Mouse (Mus musculus) inflammation-experienced regulatory T-cells, adult 6 months (primary cell): ENCODE results near the gene Colgalt1. TPM values are rescaled to one million over a fixed set of nuclear protein-coding genes. Genes with fewer than 3 reads are reported as not detected.

ENCODE experiments used
- ATAC-seq: one replicate; pipeline ENCODE4 v1.8.0; 2017
- polyA plus RNA-seq, 3 experiments: library from polyadenylated mRNA; unstranded; fragments of 100-300 nt; shearing (Covaris generic); gene quantifications; one replicate each; pipeline ENCODE4 v1.2.1; 2017

Colgalt1 gene
- polyA plus RNA-seq: 10 to 100 TPM in 2 of 3 experiments, 1 to 10 TPM in 1; 8.7 to 14.8 (median 13.6) TPM

GRCm38 (mm10) chr8:71610822-71611651 lies at the start of gene Colgalt1:
Gene Colgalt1, plus strand, starts transcription at chr8:71610998.
- peak; percentile 99 for ATAC-seq

DNA sequence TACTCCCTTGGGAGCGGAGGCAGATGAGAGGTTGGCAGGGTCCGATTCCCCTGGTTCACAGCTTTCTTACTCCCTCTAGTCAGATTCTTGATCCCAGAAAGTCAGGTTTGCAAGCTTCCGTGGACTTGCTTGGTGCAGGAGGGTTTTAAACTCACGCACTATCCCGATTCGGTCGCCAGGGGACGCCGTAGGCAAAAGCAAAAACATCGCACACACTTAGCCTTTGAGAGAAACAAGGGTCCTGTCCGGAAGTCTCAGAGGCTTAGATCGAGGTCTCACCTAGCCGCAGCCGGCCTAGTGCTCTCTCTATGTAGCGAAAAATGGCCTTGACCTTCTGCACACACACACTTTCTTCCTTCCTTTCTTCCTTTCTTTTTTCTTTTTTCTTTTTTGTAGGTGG lies 49.4 kb upstream of the Colgalt1 start:
- ATAC-seq: peak; percentile 58

- ATAC-seq: peak; percentile 35
These were observed 48.0 kb upstream of the Colgalt1 start for GRCm38 (mm10) chr8:71562751-71563150.

DNA sequence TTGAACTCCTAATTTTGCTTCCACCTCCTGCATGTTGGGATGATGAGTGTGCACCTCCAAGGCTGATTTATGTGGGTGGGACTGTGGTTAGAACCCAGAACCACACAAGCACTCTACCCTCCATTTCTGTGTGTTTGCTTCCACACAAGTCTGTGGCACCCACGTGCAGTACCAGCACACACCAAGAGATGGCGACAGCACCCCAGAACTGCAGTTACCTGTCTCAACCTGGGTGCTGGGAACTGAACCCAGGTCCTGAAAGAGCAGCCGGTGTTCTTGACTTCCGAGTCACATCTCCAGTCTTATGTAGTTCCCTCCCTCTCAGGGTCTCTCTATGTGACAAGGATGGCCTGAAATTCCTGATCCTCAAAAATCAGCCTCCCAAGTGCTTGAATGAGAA lies 46.8 kb upstream of the Colgalt1 start:
- no peak for ATAC-seq

GRCm38 (mm10) chr8:71566501-71566900 lies 44.3 kb upstream of the Colgalt1 start, which contains the start of gene Nxnl1:
Gene Nxnl1, minus strand, starts transcription at chr8:71566601.
- ATAC-seq: no peak

DNA sequence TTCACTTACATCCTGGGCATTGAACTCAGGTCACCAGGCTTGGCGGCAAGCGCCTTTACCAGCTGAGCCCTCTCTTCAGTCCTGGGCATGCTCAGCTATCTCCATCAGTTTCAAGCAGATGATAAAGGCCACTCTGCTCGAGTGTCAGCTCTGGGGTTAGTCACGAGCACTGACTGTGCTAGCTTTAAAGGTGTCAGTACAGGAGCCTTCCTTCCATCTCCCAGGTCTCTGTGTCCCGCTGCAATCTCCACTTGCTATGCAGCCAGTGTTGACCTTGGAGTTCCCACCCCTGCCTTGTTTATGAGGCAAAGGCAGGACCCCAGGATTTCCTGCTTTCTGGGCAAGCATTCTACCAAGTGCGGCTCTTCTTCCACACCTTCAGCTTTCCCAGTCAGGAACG lies 43.2 kb upstream of the Colgalt1 start:
- ATAC-seq: no peak

DNA sequence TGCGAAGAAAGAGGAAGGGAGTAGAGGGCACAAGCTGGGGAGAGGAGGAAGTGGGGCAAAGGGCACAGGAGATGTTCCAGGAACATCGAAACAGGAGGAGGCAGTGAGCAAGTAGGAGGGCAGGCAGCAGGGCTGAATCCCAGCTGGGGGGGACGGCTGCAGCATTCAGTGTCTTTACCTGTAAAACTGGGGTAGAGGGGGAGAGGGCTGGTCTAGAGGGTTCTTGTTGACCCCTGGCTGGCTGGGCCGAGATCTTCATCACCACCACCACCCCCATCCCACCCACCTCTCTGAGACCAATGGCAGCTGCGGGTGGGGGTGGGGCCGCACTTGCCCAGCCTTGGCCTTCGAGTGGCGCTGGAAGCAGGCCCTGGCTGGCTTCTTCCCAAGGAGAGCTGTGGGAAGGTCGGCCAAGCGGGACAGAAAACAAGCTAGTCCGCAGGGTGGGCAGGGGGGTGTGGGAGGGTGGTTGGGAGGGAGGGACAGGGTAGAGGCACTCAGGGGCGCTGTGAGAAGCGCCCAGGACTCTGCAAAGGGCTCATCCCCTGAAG lies 42.3 kb upstream of the Colgalt1 start, which contains the start of gene Slc27a1:
TSS of gene Slc27a1 (plus strand) at position 496 of the 551 bp plus-strand sequence.
- no peak for ATAC-seq

GRCm38 (mm10) chr8:71568941-71569340 lies 41.9 kb upstream of the Colgalt1 start:
- ATAC-seq: no peak

- peak; percentile 54 for ATAC-seq
These were observed 41.2 kb upstream of the Colgalt1 start for GRCm38 (mm10) chr8:71569366-71570290.

- ATAC-seq: peak; percentile 88
These were observed 40.4 kb upstream of the Colgalt1 start for GRCm38 (mm10) chr8:71570291-71570954.

DNA sequence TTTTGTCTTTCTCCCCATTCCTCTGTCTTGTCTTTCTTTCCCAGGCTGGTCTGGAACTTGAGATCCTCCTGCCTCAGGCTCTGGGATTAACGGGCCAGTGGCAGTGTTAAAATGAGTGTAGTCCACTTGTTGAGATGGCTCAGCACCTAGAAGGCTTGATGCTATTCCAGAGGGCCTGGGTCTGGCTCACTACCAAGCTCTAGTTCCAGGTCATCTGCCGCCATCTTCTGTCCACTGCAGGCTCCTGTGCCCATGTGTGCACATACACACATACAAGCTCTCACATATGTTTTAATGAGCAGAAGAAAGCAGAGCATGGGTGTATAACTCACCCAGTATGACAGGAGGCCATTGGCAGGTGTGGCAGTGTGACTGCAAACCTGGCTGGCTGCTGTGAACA lies 38.7 kb upstream of the Colgalt1 start:
- no peak for ATAC-seq

- no peak for ATAC-seq
These were observed 37.8 kb upstream of the Colgalt1 start for GRCm38 (mm10) chr8:71572847-71573633.

DNA sequence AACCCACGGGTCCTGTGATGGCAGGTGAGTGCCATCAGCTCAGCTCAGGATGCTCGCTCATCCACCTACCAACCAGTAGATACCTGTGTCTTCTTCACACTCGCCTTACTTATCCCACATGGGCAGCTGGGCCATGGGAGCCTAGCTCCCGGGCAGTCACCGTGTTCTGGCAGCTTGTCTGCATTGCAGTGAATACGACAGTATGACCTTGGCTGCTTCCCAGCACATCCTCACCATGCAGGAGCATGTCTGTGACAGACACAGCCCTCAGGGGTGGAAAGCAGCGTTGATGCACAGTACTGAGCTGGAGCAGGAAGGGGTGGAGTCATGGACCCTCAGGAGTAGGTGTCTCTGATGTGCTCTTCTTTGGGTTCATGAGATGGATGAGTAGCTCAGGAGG lies 36.4 kb upstream of the Colgalt1 start:
- ATAC-seq: no peak

GRCm38 (mm10) chr8:71575020-71575419 lies 35.8 kb upstream of the Colgalt1 start:
- ATAC-seq: no peak

- no peak for ATAC-seq
These were observed 32.9 kb upstream of the Colgalt1 start for GRCm38 (mm10) chr8:71577856-71578387.

- no peak for ATAC-seq
These were observed 31.8 kb upstream of the Colgalt1 start for GRCm38 (mm10) chr8:71579009-71579408.

DNA sequence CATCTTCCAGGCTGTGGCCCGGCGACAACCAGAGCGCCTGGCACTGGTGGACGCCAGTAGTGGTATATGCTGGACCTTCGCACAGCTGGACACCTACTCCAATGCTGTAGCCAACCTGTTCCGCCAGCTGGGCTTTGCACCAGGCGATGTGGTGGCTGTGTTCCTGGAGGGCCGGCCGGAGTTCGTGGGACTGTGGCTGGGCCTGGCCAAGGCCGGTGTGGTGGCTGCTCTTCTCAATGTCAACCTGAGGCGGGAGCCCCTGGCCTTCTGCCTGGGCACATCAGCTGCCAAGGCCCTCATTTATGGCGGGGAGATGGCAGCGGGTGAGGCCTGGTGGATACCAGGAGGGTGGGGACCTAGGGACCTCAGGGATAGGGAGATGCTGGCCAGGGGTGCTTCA lies 31.3 kb upstream of the Colgalt1 start:
- no peak for ATAC-seq

DNA sequence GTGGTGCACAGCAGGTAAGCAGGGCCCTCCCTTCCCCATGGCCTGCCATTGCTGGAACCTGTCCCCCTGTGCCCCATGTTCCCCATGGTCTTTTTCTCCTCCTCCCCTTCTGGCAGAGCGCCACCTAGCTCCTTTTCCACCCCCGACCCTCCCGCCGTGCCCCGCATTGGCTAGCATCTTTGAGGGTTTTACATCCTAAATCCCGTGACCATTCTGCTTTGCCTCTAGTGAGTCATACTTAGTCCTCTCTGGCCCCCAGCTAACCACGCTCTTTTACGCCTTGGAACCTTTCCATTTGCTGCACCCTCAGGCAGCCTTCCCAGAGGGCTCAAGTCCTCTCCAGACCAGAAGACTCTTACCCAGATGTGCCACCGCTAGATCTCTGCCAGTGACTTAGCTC lies 30.6 kb upstream of the Colgalt1 start:
- ATAC-seq: no peak

DNA sequence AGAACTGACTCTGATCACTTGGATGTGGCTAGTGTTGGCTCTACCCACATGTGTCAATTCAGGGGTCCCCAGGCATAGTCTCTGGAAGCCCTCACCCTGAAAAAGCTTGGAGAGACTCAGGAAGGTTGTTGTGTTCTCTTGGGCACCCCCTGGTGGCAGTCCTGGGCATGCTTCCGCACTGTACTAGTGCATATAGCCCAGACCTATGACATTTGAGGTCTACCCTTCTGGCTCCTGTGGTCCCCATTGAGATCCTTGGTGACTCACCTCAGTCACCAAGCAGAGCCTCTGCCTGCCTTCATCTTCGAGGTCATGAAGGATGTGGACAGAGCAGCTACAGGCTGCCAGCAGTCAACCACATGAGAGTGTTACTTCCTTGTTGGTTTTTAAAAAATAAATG lies 23.9 kb upstream of the Colgalt1 start:
- ATAC-seq: no peak

DNA sequence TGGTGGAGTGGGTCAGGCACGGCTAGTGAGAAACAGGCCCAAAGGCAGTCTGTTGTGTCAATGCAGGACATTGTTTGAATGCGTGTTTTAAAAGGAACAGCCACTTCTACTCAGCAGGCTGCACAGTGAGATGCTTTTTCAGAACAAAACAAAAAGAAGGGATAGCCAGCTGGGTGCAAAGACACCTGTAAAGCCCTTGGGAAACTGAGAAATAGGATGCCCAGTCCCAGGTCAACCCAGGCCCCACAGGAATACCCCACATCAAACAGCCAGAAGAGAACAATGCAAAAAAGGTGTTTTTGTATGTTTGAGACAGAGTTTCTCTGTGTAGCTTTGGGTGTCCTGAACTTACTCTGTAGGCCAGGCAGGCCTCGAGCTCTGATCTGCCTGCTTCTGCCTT lies 22.0 kb upstream of the Colgalt1 start:
- no peak for ATAC-seq

DNA sequence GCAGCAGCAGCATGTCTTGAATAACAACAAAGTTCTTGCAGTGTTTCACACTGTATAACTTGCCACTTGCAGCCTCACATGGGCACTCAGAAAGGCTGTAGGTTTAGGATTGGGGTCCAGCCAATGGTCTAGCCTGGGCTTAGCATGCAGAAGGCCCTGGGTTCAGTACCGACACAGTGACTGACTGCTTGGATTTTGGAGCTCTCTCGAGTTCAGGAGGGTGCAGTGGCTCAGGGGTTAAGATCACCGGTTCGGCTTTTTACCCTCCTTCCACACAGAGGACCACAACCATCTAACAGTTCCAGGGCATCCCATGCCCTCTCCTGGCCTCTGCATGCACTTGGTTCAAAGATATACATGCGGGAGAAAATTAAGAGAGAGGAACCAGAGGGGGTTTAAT lies 19.8 kb upstream of the Colgalt1 start:
- ATAC-seq: no peak
